In the genomic region with DNA sequence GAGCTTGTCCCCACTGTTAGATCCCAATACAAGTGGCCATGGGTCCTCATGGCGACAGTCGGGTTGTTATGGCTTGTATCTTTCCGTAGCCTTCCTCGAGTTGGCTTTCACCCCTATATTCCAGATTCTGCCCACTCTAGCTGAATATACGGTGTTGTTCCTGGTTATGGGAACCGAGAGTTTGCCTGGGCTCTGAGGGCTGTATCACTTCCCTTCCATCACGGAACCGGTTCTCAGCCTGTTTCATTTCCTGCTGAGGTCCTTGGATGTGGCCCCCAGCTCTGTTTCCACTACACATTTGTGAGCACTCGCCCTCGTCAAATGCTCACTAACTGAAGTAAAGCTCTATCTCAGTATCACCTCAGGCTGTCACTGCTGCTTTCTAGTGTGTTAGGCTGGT, we compare ENCODE assay signal across 1 mouse cellular context.
A peak's percentile ranks its signal among the peaks of the same experiment; 100 is the strongest.
TF ChIP-seq lines count a peak whose summit lies in the region.

No protein-coding gene starts in this region.

TF ChIP-seq in CH12.LX, 34 proteins besides CTCF, POLR2A, EP300 and RAD21:
- TF ChIP-seq ETS1 (conservative IDR thresholded peaks at IDR 0.05; ENCODE audit: low read depth, low read length) (no peak), TCF12 (IDR thresholded peaks at IDR 0.05; ENCODE audit: low read depth, low read length) (0 out of 2 replicates have a peak, but pooled peaks have one; percentile 14), MAX (IDR thresholded peaks at IDR 0.05; ENCODE audit: low read length) (peak; percentile 7; the same call in 1 of the 2 replicates), MYC (IDR thresholded peaks at IDR 0.05; ENCODE audit: low read depth, low read length) (0 out of 2 replicates have a peak, but pooled peaks have one; percentile 3), ELF1 (IDR thresholded peaks at IDR 0.05; ENCODE audit: low read depth, low read length) (0 out of 2 replicates have a peak, but pooled peaks have one; percentile 19), TBP (conservative IDR thresholded peaks at IDR 0.05; ENCODE audit: low read depth, low read length) (no peak), IRF4 (IDR thresholded peaks at IDR 0.05; ENCODE audit: low read depth, low read length) (peak; percentile 78), BHLHE40 (IDR thresholded peaks at IDR 0.05; ENCODE audit: low read depth, low read length) (0 out of 2 replicates have a peak, but pooled peaks have one; percentile 4)
